Mouse (Mus musculus): Measurements from ENCODE around the gene Tent4b. TPM values are rescaled to one million over a fixed set of nuclear protein-coding genes. Genes with fewer than 3 reads are reported as not detected.
A peak's percentile ranks its signal among the peaks of the same experiment; 100 is the strongest.

Gene Tent4b
- polyA plus RNA-seq, 1 experiment: 28.9 TPM

DNA sequence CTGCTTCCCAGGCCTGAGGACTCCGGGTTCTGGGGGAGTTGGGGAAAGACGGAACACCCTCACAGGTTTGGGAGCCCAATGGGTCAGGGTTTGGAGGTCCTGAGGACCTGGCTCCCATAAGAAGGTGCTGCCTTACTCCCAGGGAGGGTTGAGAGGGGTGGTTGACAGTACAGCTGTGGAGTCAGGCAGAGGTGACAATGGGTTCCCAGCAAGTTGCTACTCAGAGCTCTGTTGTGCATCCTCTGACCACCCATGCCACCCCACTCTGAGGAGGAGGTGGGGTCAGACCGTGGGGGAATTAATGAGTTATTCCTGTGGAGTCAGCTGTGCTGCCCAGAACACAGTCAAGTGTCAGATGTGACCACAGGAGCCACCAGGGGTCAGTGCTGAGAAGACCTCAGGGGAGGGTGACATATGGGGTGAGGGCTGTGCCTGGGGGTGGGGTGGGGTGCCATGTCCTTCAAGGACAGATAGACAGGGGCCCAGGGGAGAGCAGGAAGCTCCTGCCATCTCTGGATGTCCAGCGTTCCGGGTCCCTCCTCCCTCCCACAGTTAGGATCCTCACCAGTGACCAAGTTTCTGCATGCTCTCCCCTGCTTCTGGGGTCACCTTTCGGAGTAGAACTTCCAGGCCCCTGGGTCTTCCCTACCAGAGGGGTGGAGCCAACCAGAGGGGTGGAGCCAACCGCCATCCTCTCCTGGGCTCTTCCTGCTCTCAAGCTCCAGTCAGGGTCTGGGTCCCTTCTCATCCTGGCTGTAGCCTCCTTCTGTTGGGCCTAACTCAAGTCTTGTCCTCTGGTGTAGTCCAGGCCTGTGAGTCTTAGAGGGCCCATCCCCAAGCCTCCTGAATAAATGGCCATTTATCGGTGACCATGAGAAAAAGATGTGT, 86.7 kb downstream of the Tent4b start:
- no peak overlapping the region for H3K4me3 ChIP-seq (ENCODE audit: insufficient read depth, low read length)
- H3K27ac ChIP-seq (ENCODE audit: insufficient read depth, low read depth, low read length): no peak overlapping the region
- TF ChIP-seq CTCF (IDR thresholded peaks at IDR 0.05; ENCODE audit: low read depth, low read length): 0 out of 2 replicates have a peak, but pooled peaks have one; percentile 33
- TF ChIP-seq POLR2A (IDR thresholded peaks at IDR 0.05; ENCODE audit: borderline replicate concordance, low read depth, low read length): no peak
- peaks cover 73% of the 10 kb centered on the region for H3K4me1 ChIP-seq (ENCODE audit: control insufficient read depth, insufficient read depth, low read length)

DNA sequence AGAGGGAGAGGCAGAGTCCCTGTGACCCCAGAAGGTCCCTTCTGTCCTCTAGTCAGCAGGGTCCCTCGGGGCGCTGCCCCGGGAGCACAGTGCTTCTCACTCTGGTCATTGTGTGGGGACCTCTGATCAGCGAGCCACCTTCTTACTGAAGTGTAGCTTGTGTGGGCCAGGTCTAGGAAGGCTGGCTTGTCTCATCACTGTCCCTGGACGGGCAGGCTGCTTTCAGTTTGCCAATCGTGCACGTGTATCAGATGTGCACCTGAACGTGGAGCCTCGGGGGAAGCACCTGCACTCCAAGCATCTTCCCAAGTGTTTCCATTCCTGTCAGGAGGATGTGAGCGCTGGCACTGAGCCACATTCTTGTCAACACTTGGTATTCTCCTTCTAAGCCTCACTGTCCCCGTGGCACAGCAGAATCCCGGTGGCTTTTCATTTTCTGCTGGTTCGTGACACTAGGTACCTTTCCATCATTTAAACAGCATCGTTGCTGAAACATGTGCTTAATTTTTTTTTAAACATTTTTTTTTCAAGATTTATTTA, 87.5 kb downstream of the Tent4b start:
- H3K4me1 ChIP-seq (ENCODE audit: control insufficient read depth, insufficient read depth, low read length): peaks cover 74% of the 10 kb centered on the region
- TF ChIP-seq CTCF (IDR thresholded peaks at IDR 0.05; ENCODE audit: low read depth, low read length) (no peak), POLR2A (IDR thresholded peaks at IDR 0.05; ENCODE audit: borderline replicate concordance, low read depth, low read length) (no peak)
- H3K27ac ChIP-seq (ENCODE audit: insufficient read depth, low read depth, low read length): no peak overlapping the region
- H3K4me3 ChIP-seq (ENCODE audit: insufficient read depth, low read length): no peak overlapping the region

DNA sequence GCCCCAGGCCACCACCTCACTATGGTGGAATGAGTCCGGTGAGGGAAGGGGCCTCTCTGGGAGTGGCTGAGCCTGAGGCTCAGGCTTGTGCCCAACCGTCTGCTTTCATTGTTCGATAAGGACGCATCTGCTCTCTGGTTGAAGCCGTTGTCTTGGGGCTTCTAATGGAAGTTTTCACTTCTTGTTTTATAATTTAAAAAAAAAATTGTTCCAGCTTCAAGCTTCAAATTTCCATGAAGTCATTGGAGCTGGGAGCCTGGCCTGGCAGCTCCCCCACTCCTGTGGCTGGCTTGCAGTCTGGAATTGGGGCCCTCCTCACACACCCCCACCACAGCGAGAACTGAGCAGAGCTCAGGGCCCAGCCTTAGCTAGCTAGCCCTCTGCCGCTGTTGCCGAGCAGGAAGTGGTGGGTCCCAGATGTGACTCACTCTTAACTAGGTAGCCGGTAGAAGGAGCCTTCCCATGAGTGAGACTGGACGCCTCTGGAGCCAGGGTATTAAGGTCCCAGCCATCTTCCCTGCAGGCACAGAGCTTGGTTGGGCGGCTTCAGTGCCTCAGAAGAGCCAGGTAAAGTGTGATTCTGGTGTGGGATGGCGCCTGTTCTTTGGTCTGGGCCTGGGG, 89.7 kb downstream of the Tent4b start:
- peaks cover 74% of the 10 kb centered on the region for H3K4me1 ChIP-seq (ENCODE audit: control insufficient read depth, insufficient read depth, low read length)
- TF ChIP-seq POLR2A (IDR thresholded peaks at IDR 0.05; ENCODE audit: borderline replicate concordance, low read depth, low read length) (no peak), CTCF (IDR thresholded peaks at IDR 0.05; ENCODE audit: low read depth, low read length) (no peak)

DNA sequence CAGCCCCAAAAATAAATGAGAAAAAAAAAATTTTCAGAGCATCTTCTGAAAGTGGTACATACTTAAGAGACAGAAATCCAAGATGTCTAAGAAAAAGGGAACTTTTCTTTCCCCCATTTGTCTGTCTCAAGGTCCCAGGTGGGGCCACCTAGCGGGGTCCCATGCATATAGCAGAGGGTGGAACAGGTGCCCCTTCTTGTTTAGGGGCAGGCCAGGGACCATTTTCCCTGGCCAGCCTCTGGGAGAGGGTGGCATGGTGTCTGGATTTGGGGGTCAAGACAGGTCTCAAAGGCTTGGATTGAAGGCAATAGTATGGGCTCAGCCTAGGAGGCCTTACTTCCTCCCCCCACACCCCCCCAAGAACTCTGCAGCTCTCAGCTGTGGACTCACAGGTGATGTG, 90.9 kb downstream of the Tent4b start:
- peaks cover 65% of the 10 kb centered on the region for H3K4me1 ChIP-seq (ENCODE audit: control insufficient read depth, insufficient read depth, low read length)
- H3K27ac ChIP-seq (ENCODE audit: insufficient read depth, low read depth, low read length): peak overlapping the region; percentile 73
- TF ChIP-seq CTCF (IDR thresholded peaks at IDR 0.05; ENCODE audit: low read depth, low read length) (no peak), POLR2A (IDR thresholded peaks at IDR 0.05; ENCODE audit: borderline replicate concordance, low read depth, low read length) (no peak)
- no peak overlapping the region for H3K4me3 ChIP-seq (ENCODE audit: insufficient read depth, low read length)

More for the DNA sequence above, 89.7 kb downstream of the Tent4b start:
- Histone ChIP-seq H3K27ac (ENCODE audit: insufficient read depth, low read depth, low read length) (peak overlapping the region; percentile 86), H3K4me3 (ENCODE audit: insufficient read depth, low read length) (peak overlapping the region; percentile 43)

DNA sequence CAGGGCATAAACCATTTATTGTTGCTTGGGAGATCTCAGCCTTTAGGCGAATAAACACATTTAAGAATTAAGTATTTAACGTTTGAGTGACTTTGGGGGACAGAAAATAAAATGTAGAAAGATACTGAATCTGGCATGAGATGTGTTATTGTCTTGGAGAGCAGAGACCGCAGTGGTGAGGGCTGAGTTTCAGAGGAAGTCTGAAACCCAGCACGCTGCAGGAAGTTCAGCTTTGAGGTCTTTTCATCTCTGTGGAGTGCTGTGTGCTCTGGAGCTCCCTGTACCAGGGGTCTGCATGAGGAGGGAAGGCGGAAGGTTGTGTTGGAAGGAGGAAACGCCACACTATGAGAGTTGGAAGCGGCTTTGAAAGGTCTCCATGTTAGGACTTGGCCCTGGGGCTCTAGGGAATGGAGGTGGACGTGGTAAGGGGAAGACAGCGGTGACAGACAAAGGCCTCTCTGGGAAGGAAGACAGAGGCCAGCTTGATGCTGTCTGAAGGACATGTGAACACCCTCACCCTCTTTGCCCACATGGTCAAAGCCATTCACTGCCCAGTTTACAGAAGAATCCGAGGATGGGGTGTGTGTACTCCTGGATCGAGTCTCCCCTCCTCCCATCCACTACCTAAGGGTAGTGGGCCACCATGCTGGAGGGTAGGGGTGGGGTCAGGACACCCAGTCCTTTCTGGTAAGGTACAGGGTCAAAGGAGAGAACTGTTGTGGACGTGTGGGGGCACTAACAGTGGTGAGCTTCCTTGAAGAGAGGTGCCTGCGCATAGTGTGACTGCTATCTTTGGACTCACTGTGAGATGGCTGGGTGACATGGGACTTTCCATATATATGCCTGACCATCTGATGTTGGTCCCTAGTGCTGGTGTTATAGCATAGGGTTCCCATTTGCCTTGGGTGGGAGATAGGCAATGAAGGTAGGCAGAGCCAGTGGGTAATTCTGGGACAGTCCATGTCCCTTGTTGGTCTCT, 91.6 kb downstream of the Tent4b start:
- H3K4me1 ChIP-seq (ENCODE audit: control insufficient read depth, insufficient read depth, low read length): peaks cover 64% of the 10 kb centered on the region
- H3K4me3 ChIP-seq (ENCODE audit: insufficient read depth, low read length): no peak overlapping the region
- TF ChIP-seq CTCF (IDR thresholded peaks at IDR 0.05; ENCODE audit: low read depth, low read length) (no peak), POLR2A (IDR thresholded peaks at IDR 0.05; ENCODE audit: borderline replicate concordance, low read depth, low read length) (no peak)
- H3K27ac ChIP-seq (ENCODE audit: insufficient read depth, low read depth, low read length): peak overlapping the region; percentile 73

DNA sequence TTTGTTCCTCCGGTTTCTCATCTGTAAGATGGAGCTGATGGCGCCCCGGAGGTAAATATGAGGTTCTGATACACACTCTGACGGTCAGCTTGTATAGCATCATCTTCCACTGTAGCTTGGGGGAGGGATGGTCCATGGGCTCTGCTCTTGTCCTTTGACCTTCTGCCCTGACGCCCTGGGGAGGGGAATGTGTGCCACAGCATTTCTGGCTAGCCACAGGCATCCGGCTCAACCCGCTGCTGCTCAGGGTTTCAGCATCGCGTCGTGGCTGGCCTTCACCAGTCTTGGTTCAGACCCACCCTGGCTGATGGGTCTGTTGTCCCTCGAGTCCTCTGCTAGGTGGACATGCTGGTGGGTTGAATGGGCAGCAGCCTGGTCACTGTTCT, 92.3 kb downstream of the Tent4b start:
- Histone ChIP-seq H3K4me1 (ENCODE audit: control insufficient read depth, insufficient read depth, low read length) (peaks cover 67% of the 10 kb centered on the region), H3K27ac (ENCODE audit: insufficient read depth, low read depth, low read length) (no peak overlapping the region), H3K4me3 (ENCODE audit: insufficient read depth, low read length) (no peak overlapping the region)
- no peak for TF ChIP-seq CTCF (IDR thresholded peaks at IDR 0.05; ENCODE audit: low read depth, low read length)
- no peak for TF ChIP-seq POLR2A (IDR thresholded peaks at IDR 0.05; ENCODE audit: borderline replicate concordance, low read depth, low read length)

DNA sequence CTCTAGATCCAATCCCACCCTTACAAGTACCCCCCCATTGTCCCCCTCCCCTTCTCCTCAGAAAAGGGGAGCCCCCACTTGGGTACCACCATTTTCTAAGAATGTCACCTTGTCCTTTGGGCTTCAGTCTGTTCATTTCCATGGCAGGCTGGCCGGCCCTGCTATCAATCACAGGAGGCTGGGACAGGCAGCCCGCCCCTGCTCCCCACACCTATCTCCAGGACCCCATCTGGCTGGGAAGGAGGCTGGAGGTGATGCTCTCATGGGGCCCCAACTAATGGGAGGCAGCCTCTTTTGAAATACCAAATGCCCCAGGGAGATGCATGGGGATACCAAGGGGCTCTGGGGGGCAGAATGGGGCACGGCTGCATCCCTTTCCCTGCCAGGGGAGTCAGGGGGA, 93.9 kb downstream of the Tent4b start:
- Histone ChIP-seq H3K4me3 (ENCODE audit: insufficient read depth, low read length) (no peak overlapping the region), H3K4me1 (ENCODE audit: control insufficient read depth, insufficient read depth, low read length) (peaks cover 72% of the 10 kb centered on the region), H3K27ac (ENCODE audit: insufficient read depth, low read depth, low read length) (no peak overlapping the region)
- no peak for TF ChIP-seq CTCF (IDR thresholded peaks at IDR 0.05; ENCODE audit: low read depth, low read length)
- no peak for TF ChIP-seq POLR2A (IDR thresholded peaks at IDR 0.05; ENCODE audit: borderline replicate concordance, low read depth, low read length)

DNA sequence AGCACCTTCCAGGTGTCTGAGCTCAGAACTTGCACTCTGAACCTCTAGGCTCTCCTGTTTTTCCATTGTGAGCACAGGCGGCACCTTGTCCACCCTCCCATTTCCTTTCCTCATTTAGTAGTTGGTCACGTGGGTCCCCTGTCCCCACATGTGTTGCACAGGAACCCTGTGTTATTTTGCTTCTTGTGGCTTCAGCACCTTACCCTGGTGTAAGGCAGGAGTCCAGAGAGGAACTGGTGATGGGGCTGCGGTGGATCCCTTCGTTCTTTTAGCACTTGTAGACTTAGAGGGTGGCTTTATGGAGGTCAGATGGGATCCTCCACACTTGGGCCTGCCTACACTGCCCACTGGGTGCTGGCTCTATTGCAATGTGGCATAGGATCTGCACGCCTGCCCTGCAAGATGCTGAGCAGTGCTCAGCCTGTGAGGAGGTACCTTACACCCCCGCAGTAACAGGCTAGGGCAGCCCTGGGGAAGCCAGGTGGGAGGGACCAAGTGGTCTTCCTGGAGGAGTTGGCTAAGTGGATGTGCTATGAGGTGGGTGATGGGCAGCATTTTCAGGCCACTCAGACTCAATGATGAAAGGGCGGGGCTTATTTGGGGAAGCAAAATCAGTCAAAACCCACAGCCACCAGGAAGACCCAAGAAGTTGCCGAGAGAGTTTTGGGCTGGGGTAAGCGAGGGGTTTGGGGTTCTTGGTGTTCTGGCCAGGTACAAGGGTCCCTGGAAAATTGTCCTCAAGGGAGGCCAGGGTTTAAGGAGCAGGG, 94.8 kb downstream of the Tent4b start:
- Histone ChIP-seq H3K4me1 (ENCODE audit: control insufficient read depth, insufficient read depth, low read length) (peaks cover 73% of the 10 kb centered on the region), H3K27ac (ENCODE audit: insufficient read depth, low read depth, low read length) (peak overlapping the region; percentile 82), H3K4me3 (ENCODE audit: insufficient read depth, low read length) (peak overlapping the region; percentile 84)
- TF ChIP-seq CTCF (IDR thresholded peaks at IDR 0.05; ENCODE audit: low read depth, low read length): no peak
- peak; percentile 85 for TF ChIP-seq POLR2A (IDR thresholded peaks at IDR 0.05; ENCODE audit: borderline replicate concordance, low read depth, low read length)
